Mouse (Mus musculus) thymus, postnatal 25 days (tissue): ENCODE results near the gene Atxn2.
"Not testable (repeated sequence)": the region's sequence is repeated elsewhere in the genome, so short reads cannot be mapped to it uniquely, and the experiment has no call there.

Experiments
- DNase-seq: peaks from one replicate; pipeline ENCODE4 v3.0.0; 2022

Atxn2 gene

GRCm38 (mm10) chr5:121836692-121837415 is 125.7 kb downstream of the Atxn2 start:
- peak; percentile 88 for DNase-seq

GRCm38 (mm10) chr5:121837441-121838340 is 126.6 kb downstream of the Atxn2 start, which contains the start of gene Sh2b3:
Sh2b3 (minus strand) TSS chr5:121837646.
- peak; percentile 72 for DNase-seq

GRCm38 (mm10) chr5:121838341-121839127 is 127.4 kb downstream of the Atxn2 start:
- DNase-seq, result peak; percentile 60

DNA sequence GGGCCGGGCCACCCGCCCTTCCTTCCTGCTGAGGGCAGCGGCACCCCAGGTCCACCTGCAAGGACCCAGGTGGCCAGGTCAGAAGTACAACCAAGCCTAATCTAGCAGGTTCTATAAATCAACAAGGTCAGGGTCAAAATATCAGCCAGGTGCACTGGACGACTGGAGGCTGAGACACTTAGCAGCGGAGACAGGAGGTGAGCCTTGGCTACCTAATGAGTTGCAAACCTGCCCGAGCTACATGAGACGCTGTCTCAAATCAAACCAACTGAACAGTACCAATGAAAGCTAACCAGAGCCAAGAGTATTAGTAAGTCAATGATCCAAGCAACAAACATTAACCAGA is 128.0 kb downstream of the Atxn2 start:
- no peak for DNase-seq

DNA sequence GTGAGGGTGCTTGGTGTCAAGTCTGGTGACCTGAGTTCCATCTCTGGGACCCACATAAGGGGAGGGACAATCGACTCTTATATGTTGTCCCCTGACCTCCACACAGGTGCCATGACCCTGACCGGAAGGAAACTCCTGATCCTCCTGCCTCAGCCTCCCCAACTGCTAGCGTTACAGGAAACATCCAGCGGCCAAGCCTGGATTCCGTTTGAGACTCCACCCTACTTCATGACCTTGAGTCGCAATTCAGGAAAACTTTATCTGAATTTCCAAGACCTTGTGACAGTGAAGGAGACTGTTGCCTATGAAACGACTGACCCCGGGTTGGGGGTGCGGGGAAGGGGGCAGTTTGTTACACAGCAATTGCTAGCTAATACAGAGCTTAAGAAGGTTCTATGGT is 130.4 kb downstream of the Atxn2 start:
- no peak for DNase-seq

- DNase-seq, result no peak
These were observed 130.8 kb downstream of the Atxn2 start for GRCm38 (mm10) chr5:121841973-121842372.

GRCm38 (mm10) chr5:121842665-121843118 is 131.6 kb downstream of the Atxn2 start:
- DNase-seq, result peak; percentile 87

GRCm38 (mm10) chr5:121843138-121843905 is 132.2 kb downstream of the Atxn2 start:
- DNase-seq, result no peak

DNA sequence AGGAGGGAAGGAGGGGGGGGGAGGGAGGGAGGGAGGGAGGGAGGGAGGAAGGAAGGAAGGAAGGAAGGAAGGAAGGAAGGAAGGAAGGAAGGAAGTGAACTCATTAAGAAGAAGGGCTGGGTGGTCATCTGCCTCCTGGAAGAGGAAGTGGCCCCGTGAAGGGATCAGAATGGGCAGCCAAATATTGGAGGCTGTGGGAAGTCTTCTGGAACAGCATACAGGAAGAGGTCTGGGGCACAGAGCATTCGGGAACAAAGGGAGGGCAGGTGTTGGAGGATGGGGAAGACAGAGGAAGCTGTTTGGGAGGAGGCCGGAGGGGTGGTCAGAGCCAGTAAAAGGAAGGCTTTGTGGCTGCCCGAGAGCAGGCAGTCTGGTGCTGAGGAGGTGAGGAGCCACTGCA is 134.2 kb downstream of the Atxn2 start:
- DNase-seq, result no peak

DNA sequence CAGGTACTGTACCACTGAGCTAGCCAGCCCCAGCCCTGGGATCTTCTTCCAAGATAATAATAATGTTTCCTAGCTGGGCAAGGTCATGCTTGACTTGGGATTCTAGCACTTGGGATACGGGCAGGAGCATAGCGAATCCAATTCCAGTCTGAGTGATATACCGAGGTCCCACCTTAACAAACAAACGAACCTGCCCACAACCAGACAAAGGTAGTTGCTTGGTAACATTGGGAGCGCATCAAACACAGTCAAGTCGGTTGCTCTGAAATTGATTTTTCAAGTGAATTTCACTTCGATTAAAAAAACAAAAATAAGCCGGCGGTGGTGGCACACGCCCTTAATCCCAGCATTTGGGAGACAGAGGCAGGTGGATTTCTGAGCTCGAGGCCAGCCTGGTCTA is 135.2 kb downstream of the Atxn2 start:
- DNase-seq, result no peak

GRCm38 (mm10) chr5:121847269-121847668 is 136.1 kb downstream of the Atxn2 start:
- not testable (repeated sequence) for DNase-seq

GRCm38 (mm10) chr5:121848035-121848519 is 136.9 kb downstream of the Atxn2 start:
- DNase-seq, result peak; percentile 54

DNA sequence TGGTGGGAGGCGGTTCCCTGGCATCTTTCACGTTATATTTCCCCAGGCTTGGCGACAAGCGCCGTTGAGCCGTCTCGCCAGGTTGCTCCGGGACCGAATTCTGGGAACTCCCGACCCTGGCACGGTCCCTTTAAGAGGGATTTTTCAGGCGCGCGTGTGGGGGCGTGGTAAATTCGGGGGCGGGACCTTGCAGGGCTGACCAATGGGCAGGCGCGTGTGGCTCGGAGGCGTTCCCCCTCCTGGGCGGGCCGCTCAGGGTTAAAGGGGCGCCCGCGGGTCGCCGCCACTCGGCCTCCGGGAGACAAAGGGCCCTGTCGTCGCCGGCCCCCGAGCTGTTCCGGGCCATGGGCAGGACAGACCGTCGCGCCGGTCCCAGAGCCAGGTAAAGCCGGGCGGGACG is 137.6 kb downstream of the Atxn2 start, which contains the start of gene Pheta1:
TSS of gene Pheta1 (plus strand) at position 242 of the 400 bp plus-strand sequence.
- DNase-seq, result peak; percentile 93

- no peak for DNase-seq
These were observed 138.6 kb downstream of the Atxn2 start for GRCm38 (mm10) chr5:121849478-121850349.

- no peak for DNase-seq
These were observed 142.4 kb downstream of the Atxn2 start for GRCm38 (mm10) chr5:121853368-121854051.

DNA sequence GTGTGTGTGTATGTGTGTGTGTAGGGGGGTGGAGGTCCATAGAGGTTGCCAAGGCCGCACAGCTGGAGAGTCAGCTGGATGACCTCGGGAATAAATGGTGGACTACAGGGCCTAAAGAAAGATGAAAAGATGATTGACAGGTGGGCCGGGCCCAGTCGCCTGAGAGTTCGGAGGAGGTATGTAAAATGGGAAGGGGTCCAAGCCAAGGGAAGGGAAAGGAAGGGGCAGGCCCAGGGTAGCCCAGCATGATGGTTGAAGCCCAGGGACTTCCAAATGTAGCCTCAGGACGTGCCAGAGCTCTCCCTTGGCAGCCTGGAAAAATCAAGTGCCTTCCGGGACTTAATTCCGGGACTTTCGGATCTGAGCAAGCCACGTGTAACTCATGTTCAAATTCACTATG is 143.6 kb downstream of the Atxn2 start:
- DNase-seq, result no peak

- no peak for DNase-seq
These were observed 145.6 kb downstream of the Atxn2 start for GRCm38 (mm10) chr5:121856740-121857139.

- DNase-seq, result no peak
These were observed 147.3 kb downstream of the Atxn2 start for GRCm38 (mm10) chr5:121858427-121858826.

- DNase-seq, result no peak
These were observed 150.8 kb downstream of the Atxn2 start for GRCm38 (mm10) chr5:121861964-121862363.

DNA sequence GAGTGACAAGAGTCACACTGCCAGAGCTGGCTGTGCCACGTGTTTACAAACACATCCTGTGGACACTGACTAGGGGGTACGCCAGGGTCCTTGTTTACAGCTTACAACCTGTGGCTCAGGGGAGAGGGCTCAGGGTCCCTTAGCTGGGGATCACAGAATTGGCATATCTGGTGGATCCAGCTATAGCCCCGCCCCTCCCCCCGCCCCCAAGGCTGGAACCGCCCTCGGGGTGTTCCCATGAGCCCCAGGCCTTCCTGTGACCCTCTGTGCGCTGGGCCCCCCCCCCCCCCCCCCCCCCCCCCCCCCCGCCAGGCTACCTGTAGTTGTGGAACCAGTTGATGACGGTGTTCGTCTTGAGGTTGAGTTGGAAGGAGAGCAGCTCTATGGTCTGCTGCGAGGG is 153.2 kb downstream of the Atxn2 start:
- no peak for DNase-seq
